In the genomic region with DNA sequence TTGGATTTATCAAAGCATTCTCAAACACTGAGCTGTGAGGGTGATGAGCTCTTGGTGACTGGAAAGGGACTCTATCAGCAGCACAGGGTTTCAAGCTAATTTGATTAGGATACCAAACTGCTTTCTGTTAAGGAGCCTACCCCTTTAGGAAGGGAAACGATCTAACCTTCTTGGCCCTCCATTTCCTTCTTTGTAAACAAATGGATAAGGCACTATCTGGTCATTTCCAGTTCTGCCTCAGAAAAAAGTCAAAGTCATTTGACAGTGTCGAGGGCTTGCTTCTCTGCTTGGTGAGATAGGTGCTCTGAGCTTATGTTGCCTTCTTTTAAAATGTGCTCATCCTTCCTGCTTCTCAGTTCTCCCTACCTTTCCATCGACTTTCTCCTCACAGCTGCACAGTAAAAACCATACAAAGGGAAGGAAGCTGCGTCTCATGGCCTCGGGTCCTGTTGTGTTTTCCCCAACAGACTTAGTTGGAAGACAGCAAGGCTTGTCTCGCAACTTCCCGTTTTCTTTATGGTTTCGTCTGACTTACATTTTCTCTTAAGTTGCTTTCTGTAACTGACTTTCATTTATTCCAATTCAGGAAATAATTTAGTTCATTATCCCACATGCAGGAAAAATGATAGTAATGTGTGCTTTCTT, we compare ENCODE assay signal across 24 mouse cellular contexts. TPM values are rescaled to one million over a fixed set of nuclear protein-coding genes. Genes with fewer than 3 reads are reported as not detected.
DNase-seq lines count a peak whose midpoint lies in the region; ATAC-seq and TF ChIP-seq lines count a peak whose summit lies in the region.
"Had no signal": no experiment of that assay in that cellular context is flagged by ENCODE, and none has a peak within 500 bp of the region (broad histone marks: within the 10 kb centered on the region; RNA-seq: fewer than 3 reads in every experiment).

No protein-coding gene starts in this region.

- H3K4me2 ChIP-seq in liver, embryonic 11.5 days: no peak overlapping the region
- H3K4me2 ChIP-seq: forebrain, embryonic 15.5 days; heart, embryonic 12.5 days; hindbrain, embryonic 12.5 days; limb, embryonic 12.5 days; liver, embryonic 15.5 days had no signal

- H3K79me2 ChIP-seq in liver, adult 2 months (ENCODE audit: control insufficient read depth, insufficient read depth, low read length): no peaks in the 10 kb centered on the region
- H3K79me2 ChIP-seq in MEL (ENCODE audit: control insufficient read depth, insufficient read depth, low read length, poor library complexity): no peaks in the 10 kb centered on the region

- DNase-seq in liver, adult 2 months (ENCODE audit: extremely low read depth, low read depth, low spot score): peak; percentile 42
- no peak for DNase-seq in liver, embryonic 11.5 days (ENCODE audit: low spot score)
- DNase-seq in MEL (ENCODE audit: low read depth, low spot score): peak; percentile 38
- DNase-seq in heart, postnatal 14 days: no peak
- DNase-seq in right cerebral cortex, adult 18-20 months: no peak
- DNase-seq in layer of hippocampus, postnatal 10 days (ENCODE audit: low spot score in 2 of 2): no peak
- DNase-seq: cerebellum, adult 8-10 months; cerebellum, postnatal 36 days; gastrocnemius, postnatal 10 days; heart, postnatal 10 days; kidney, adult 8-10 months; kidney, postnatal 10 days; midbrain, embryonic 14.5 days; right cerebral cortex, postnatal 25 days; spleen, adult 18-20 months; thymus, adult 18-20 months; thymus, postnatal 36 days had no signal

- intact Hi-C loops in heart, postnatal 14 days (cut with DNase I): no loop called here

- H3K4me3 ChIP-seq in liver, adult 2 months (ENCODE audit: insufficient read depth, low read depth, low read length): no peak overlapping the region
- no peak overlapping the region for H3K4me3 ChIP-seq in liver, embryonic 11.5 days (ENCODE audit: low read depth, low read length)
- peak overlapping the region in 1 of 2 experiments; percentile 30; a peak in 1 of 4 replicates for H3K4me3 ChIP-seq in MEL (ENCODE audit: control insufficient read depth in 1 of 2, insufficient read depth in 1 of 2, low read depth in 2 of 2, low read length in 2 of 2)
- H3K4me3 ChIP-seq in megakaryocyte, embryonic 14.5 days (replicated peaks): peak overlapping the region; percentile 31
- H3K4me3 ChIP-seq: forebrain, embryonic 15.5 days; heart, embryonic 12.5 days; hindbrain, embryonic 12.5 days; limb, embryonic 12.5 days; liver, embryonic 15.5 days had no signal

- no peak for TF ChIP-seq EP300 in MEL (IDR thresholded peaks at IDR 0.05; ENCODE audit: low read depth in 1 of 2, low read length in 2 of 2)

- TF ChIP-seq RAD21 in MEL (IDR thresholded peaks at IDR 0.05; ENCODE audit: low read depth, low read length): no peak

- no peak for TF ChIP-seq CTCF in liver, adult 2 months (IDR thresholded peaks at IDR 0.05; ENCODE audit: low read depth, low read length)
- no peak for TF ChIP-seq CTCF in MEL (IDR thresholded peaks at IDR 0.05 in 2 of 3, conservative IDR thresholded peaks at IDR 0.05 in 1 of 3; ENCODE audit: control insufficient read depth in 1 of 3, insufficient read depth in 1 of 3, low read depth in 2 of 3, low read length in 3 of 3, poor library complexity in 1 of 3, severe bottlenecking in 1 of 3)

- TF ChIP-seq POLR2A in liver, adult 2 months (IDR thresholded peaks at IDR 0.05; ENCODE audit: extremely low read depth, insufficient read depth, low read length): no peak
- TF ChIP-seq POLR2A in MEL (IDR thresholded peaks at IDR 0.05; ENCODE audit: control insufficient read depth in 1 of 2, insufficient read depth in 1 of 2, low read depth in 1 of 2, low read length in 2 of 2, poor library complexity in 1 of 2): no peak

- peaks cover 21% of the 10 kb centered on the region for H3K4me1 ChIP-seq in liver, adult 2 months (ENCODE audit: control insufficient read depth, insufficient read depth, low read length)
- no peaks in the 10 kb centered on the region for H3K4me1 ChIP-seq in liver, embryonic 11.5 days (replicated peaks; ENCODE audit: control insufficient read depth, insufficient read depth, low read length)
- peaks cover 14 to 21% of the 10 kb centered on the region in 2 experiments for H3K4me1 ChIP-seq in MEL (ENCODE audit: control insufficient read depth in 1 of 2, insufficient read depth in 2 of 2, low read length in 2 of 2)
- H3K4me1 ChIP-seq in megakaryocyte, embryonic 14.5 days: peaks cover 46% of the 10 kb centered on the region
- H3K4me1 ChIP-seq: forebrain, embryonic 15.5 days; hindbrain, embryonic 12.5 days; limb, embryonic 12.5 days had no signal

- no peaks in the 10 kb centered on the region for H3K36me3 ChIP-seq in liver, adult 2 months (ENCODE audit: control insufficient read depth, insufficient read depth, low read length)
- no peaks in the 10 kb centered on the region for H3K36me3 ChIP-seq in liver, embryonic 11.5 days (ENCODE audit: control insufficient read depth, insufficient read depth, low read length)
- H3K36me3 ChIP-seq in MEL (ENCODE audit: control insufficient read depth in 1 of 2, insufficient read depth in 2 of 2, low read length in 2 of 2): peaks cover 0 to 25% of the 10 kb centered on the region in 2 experiments; a peak in 2 of 4 replicates
- no peaks in the 10 kb centered on the region for H3K36me3 ChIP-seq in megakaryocyte, embryonic 14.5 days (replicated peaks; ENCODE audit: low read length)
- H3K36me3 ChIP-seq: forebrain, embryonic 15.5 days; heart, embryonic 12.5 days; hindbrain, embryonic 12.5 days; limb, embryonic 12.5 days; liver, embryonic 15.5 days had no signal

- WGBS in liver, adult 2 months: 70% methylated on average over 8 of the region's 8 CpGs
- 30% methylated on average over 8 of the region's 8 CpGs for WGBS in liver, embryonic 11.5 days

- no peak for ATAC-seq in liver, embryonic 11.5 days (replicated peaks; ENCODE audit: low FRiP score)
- peak; percentile 81 for ATAC-seq in granulocyte monocyte progenitor cell, adult 5-6 weeks (replicated peaks; ENCODE audit: poor library complexity, severe bottlenecking)
- ATAC-seq: forebrain, embryonic 15.5 days had no signal

- peak overlapping the region; percentile 74 for H3K27ac ChIP-seq in liver, adult 2 months (replicated peaks; ENCODE audit: insufficient read depth, low read depth, low read length)
- no peak overlapping the region for H3K27ac ChIP-seq in liver, embryonic 11.5 days (ENCODE audit: low read depth, low read length)
- no peak overlapping the region for H3K27ac ChIP-seq in MEL (ENCODE audit: control insufficient read depth, low read depth, low read length)
- H3K27ac ChIP-seq: forebrain, embryonic 15.5 days; hindbrain, embryonic 12.5 days; limb, embryonic 12.5 days; liver, embryonic 15.5 days had no signal

- H3K9ac ChIP-seq in liver, adult 2 months (ENCODE audit: low read depth, low read length): no peak overlapping the region
- no peak overlapping the region for H3K9ac ChIP-seq in liver, embryonic 11.5 days (ENCODE audit: low read depth, low read length)
- H3K9ac ChIP-seq in MEL (ENCODE audit: control insufficient read depth, low read depth, low read length, poor library complexity, severe bottlenecking): no peak overlapping the region
- H3K9ac ChIP-seq: forebrain, embryonic 15.5 days; heart, embryonic 12.5 days; hindbrain, embryonic 12.5 days; limb, embryonic 12.5 days; liver, embryonic 15.5 days had no signal

- H3K27me3 ChIP-seq in liver, adult 2 months (ENCODE audit: control insufficient read depth, insufficient read depth, low read length): no peaks in the 10 kb centered on the region
- no peaks in the 10 kb centered on the region for H3K27me3 ChIP-seq in liver, embryonic 11.5 days (replicated peaks; ENCODE audit: control insufficient read depth, insufficient read depth, low read length)
- no peaks in the 10 kb centered on the region for H3K27me3 ChIP-seq in MEL (ENCODE audit: control insufficient read depth in 1 of 2, insufficient read depth in 2 of 2, low read length in 2 of 2)
- H3K27me3 ChIP-seq in megakaryocyte, embryonic 14.5 days (replicated peaks): no peaks in the 10 kb centered on the region
- H3K27me3 ChIP-seq: forebrain, embryonic 15.5 days; heart, embryonic 12.5 days; hindbrain, embryonic 12.5 days; limb, embryonic 12.5 days; liver, embryonic 15.5 days had no signal

- H3K9me3 ChIP-seq in liver, embryonic 11.5 days (ENCODE audit: control insufficient read depth, low read length): no peaks in the 10 kb centered on the region
- no peaks in the 10 kb centered on the region for H3K9me3 ChIP-seq in MEL (replicated peaks; ENCODE audit: insufficient read depth, low read length)
- no peaks in the 10 kb centered on the region for H3K9me3 ChIP-seq in megakaryocyte, embryonic 14.5 days
- H3K9me3 ChIP-seq: forebrain, embryonic 15.5 days; heart, embryonic 12.5 days; hindbrain, embryonic 12.5 days; limb, embryonic 12.5 days; liver, embryonic 15.5 days had no signal

TF ChIP-seq in MEL, 35 proteins besides CTCF, POLR2A, EP300 and RAD21 (continues in another document):
- TF ChIP-seq SMC3 (IDR thresholded peaks at IDR 0.05; ENCODE audit: low read depth, low read length) (no peak), NRF1 (IDR thresholded peaks at IDR 0.05; ENCODE audit: insufficient read depth, low read depth, low read length, poor library complexity, severe bottlenecking) (no peak), USF1 (IDR thresholded peaks at IDR 0.05; ENCODE audit: low read depth, low read length) (no peak), MEF2A (IDR thresholded peaks at IDR 0.05; ENCODE audit: extremely low read depth, insufficient replicate concordance, low read depth, low read length, poor library complexity, severe bottlenecking) (no peak), E2F4 (IDR thresholded peaks at IDR 0.05; ENCODE audit: borderline replicate concordance, low read depth, low read length) (no peak), USF2 (IDR thresholded peaks at IDR 0.05; ENCODE audit: borderline replicate concordance in 1 of 2, insufficient read depth in 1 of 2, low read depth in 1 of 2, low read length in 2 of 2) (no peak), TAL1 (IDR thresholded peaks at IDR 0.05; ENCODE audit: low read length) (no peak), MXI1 (IDR thresholded peaks at IDR 0.05; ENCODE audit: low read depth, low read length) (no peak), JUND (IDR thresholded peaks at IDR 0.05; ENCODE audit: low read depth, low read length) (no peak), MAX (IDR thresholded peaks at IDR 0.05; ENCODE audit: low read length) (no peak), ETS1 (IDR thresholded peaks at IDR 0.05; ENCODE audit: low read depth, low read length) (no peak)

RNA-seq across cellular contexts. Expression of a gene that starts 54.3 kb away (rescaled TPM):
- total RNA-seq in liver, adult 2 months (2014; rRNA removed): 7.2 and 8.1 TPM in 2 replicates
- 4.2 and 5.5 TPM in 2 replicates for polyA plus RNA-seq in liver, adult 2 months (2012; rRNA removed)
- polyA plus RNA-seq in liver, embryonic 11.5 days (2014; fragmentation: Nextera tagmentation; extraction: Ambion mirVana): 7.1 and 8.4 TPM in 2 replicates
- total RNA-seq in MEL (2012; rRNA removed): not detected in 2 replicates
- polyA plus RNA-seq in MEL (2012; ENCODE audit: insufficient read depth in 1 of 2, insufficient read length in 2 of 2, low read depth in 1 of 2, low replicate concordance in 2 of 2, missing spikeins in 1 of 2): not detected
- not detected in 2 replicates for total RNA-seq in granulocyte monocyte progenitor cell, adult 5-6 weeks (2014; fragmentation: Nextera tagmentation)
- not detected in 2 replicates for total RNA-seq in granulocyte monocyte progenitor cell, adult 5-6 weeks (2017)
- 4.0 and 4.2 TPM in 2 replicates for polyA plus RNA-seq in megakaryocyte, embryonic 14.5 days (2012; ENCODE audit: insufficient read depth, low replicate concordance)
- total RNA-seq in heart, postnatal 14 days (2021): 1 to 10 TPM; 2.6 to 3.2 TPM
- total RNA-seq in layer of hippocampus, postnatal 10 days (2021): 1 to 10 TPM; 1.8 to 2.0 TPM

Comparison
In these comparisons a context has a peak if more than half of its experiments do, and no peak if none do; other contexts are left out.
1. DNase-seq: peak in liver, adult 2 months (single experiment) and MEL (single experiment); none in liver, embryonic 11.5 days (single experiment), heart, postnatal 14 days (0 of 2), right cerebral cortex, adult 18-20 months (single experiment) and layer of hippocampus, postnatal 10 days (0 of 2).